Mouse (Mus musculus) bone marrow macrophage, adult 2 months (primary cell): Measurements from ENCODE around the gene Ankrd54.

ENCODE experiments used
- CTCF ChIP-seq: IDR thresholded peaks from 2 replicates; pipeline ENCODE4 v1.5.1; 2012; ENCODE audit warnings: low read depth, mild to moderate bottlenecking, low read length, moderate library complexity
- POLR2A ChIP-seq: IDR thresholded peaks from 2 replicates; pipeline ENCODE4 v1.6.1; 2012; ENCODE audit warnings: mild to moderate bottlenecking, low read depth, low read length, borderline replicate concordance

DNA sequence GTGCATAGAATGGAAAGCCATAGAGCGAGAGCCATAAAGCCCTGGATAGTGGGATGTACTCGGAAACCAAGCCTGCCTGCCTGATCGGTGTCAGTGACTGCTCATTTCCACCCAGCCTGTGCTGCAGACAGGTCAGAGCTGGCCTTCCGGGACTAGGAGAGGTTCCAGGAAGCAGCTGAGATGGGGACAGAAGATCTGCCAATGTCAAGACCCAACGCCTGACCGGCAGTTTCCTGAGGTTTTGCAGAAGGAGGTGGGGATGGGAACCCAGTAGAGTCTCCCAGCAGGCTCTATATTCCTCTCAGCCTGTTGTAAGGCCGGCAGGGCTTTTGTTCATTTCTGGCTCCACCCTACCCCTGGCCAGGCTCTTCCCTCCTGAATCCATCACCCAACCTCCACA, 36.2 kb upstream of the Ankrd54 start:
- no peak for TF ChIP-seq CTCF
- no peak for TF ChIP-seq POLR2A
